Mouse (Mus musculus): ENCODE results near the gene Satb1.

- TF ChIP-seq EP300 (IDR thresholded peaks at IDR 0.05; ENCODE audit: low read depth) (no peak), CTCF (IDR thresholded peaks at IDR 0.05; ENCODE audit: low read depth) (no peak)
Observed at GRCm38 (mm10) chr17:51687226-51687625, 145.9 kb downstream of the Satb1 start.

Measured in heart, postnatal 0 days (tissue).